In the genomic region with DNA sequence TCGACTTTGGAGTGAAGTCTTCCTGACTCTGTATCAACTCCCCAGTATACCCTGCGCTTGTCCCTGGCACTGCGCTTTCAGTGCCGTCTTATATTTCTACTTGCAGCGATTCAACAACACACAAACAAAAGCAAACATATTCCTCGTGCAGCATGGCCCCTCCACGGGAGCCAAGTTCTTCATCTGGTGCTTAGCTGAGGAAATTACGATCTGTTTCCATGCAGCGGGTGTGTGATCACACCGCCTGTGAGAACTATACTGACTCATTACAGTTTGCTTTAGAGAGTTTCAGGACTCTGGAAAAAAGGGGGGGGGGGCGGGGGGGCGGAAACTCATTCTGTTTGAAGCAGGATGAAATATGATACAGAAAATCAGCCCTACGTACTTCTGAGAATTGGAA, we compare ENCODE assay signal across 18 mouse cellular contexts. TPM values are rescaled to one million over a fixed set of nuclear protein-coding genes. Genes with fewer than 3 reads are reported as not detected.
DNase-seq lines count a peak whose midpoint lies in the region; ATAC-seq lines count a peak whose summit lies in the region.
"Had no signal": no experiment of that assay in that cellular context is flagged by ENCODE, and none has a peak within 500 bp of the region (broad histone marks: within the 10 kb centered on the region; RNA-seq: fewer than 3 reads in every experiment).

No protein-coding gene starts in this region.

- no peak overlapping the region for H3K9ac ChIP-seq in embryonic facial prominence, embryonic 12.5 days
- no peak overlapping the region for H3K9ac ChIP-seq in midbrain, embryonic 13.5 days (replicated peaks)
- H3K9ac ChIP-seq: heart, embryonic 13.5 days; hindbrain, embryonic 14.5 days; lung, embryonic 15.5 days; midbrain, embryonic 12.5 days; neural tube, embryonic 13.5 days had no signal

- intact Hi-C loops in left cerebral cortex, postnatal 4 days (cut with DNase I), result no loop called here

- peak; percentile 4 to 20 for DNase-seq in left cerebral cortex, adult 8-10 months (ENCODE audit: low spot score in 2 of 2)
- no peak for DNase-seq in left cerebral cortex, postnatal 4 days
- DNase-seq in layer of hippocampus, adult 9-11 months, result peak; percentile 32
- DNase-seq in right cerebral cortex, postnatal 10 days (ENCODE audit: low spot score in 2 of 2), result peak; percentile 47 to 64
- no peak for DNase-seq in cerebellum, postnatal 4 days (ENCODE audit: low spot score in 2 of 2)
- no peak for DNase-seq in lung, postnatal 14 days
- DNase-seq: kidney, adult 8-10 months had no signal

- H3K36me3 ChIP-seq in embryonic facial prominence, embryonic 12.5 days, result no peaks in the 10 kb centered on the region
- no peaks in the 10 kb centered on the region for H3K36me3 ChIP-seq in midbrain, embryonic 13.5 days
- H3K36me3 ChIP-seq: heart, embryonic 13.5 days; lung, embryonic 15.5 days; midbrain, embryonic 12.5 days; neural tube, embryonic 13.5 days had no signal

- H3K27ac ChIP-seq in embryonic facial prominence, embryonic 12.5 days, result no peak overlapping the region
- no peak overlapping the region for H3K27ac ChIP-seq in midbrain, embryonic 13.5 days
- H3K27ac ChIP-seq: heart, embryonic 13.5 days; hindbrain, embryonic 14.5 days; left cerebral cortex, adult 2 months; lung, embryonic 15.5 days; midbrain, embryonic 12.5 days; neural tube, embryonic 13.5 days had no signal

- no peaks in the 10 kb centered on the region for H3K4me1 ChIP-seq in embryonic facial prominence, embryonic 12.5 days
- no peaks in the 10 kb centered on the region for H3K4me1 ChIP-seq in midbrain, embryonic 13.5 days (replicated peaks)
- H3K4me1 ChIP-seq: heart, embryonic 13.5 days; lung, embryonic 15.5 days; midbrain, embryonic 12.5 days; neural tube, embryonic 13.5 days had no signal

- no peaks in the 10 kb centered on the region for H3K9me3 ChIP-seq in embryonic facial prominence, embryonic 12.5 days
- no peaks in the 10 kb centered on the region for H3K9me3 ChIP-seq in midbrain, embryonic 13.5 days
- H3K9me3 ChIP-seq: heart, embryonic 13.5 days; lung, embryonic 15.5 days; midbrain, embryonic 12.5 days; neural tube, embryonic 13.5 days had no signal

- H3K4me2 ChIP-seq in embryonic facial prominence, embryonic 12.5 days (replicated peaks), result peak overlapping the region; percentile 21; the same call in 1 of the 2 replicates
- no peak overlapping the region for H3K4me2 ChIP-seq in midbrain, embryonic 13.5 days (replicated peaks)
- H3K4me2 ChIP-seq: heart, embryonic 13.5 days; hindbrain, embryonic 14.5 days; lung, embryonic 15.5 days; midbrain, embryonic 12.5 days; neural tube, embryonic 13.5 days had no signal

- ATAC-seq in embryonic facial prominence, embryonic 12.5 days (ENCODE audit: insufficient number of reproducible peaks, insufficient read depth, low FRiP score, low TSS enrichment), result no peak
- no peak for ATAC-seq in midbrain, embryonic 13.5 days

- H3K4me3 ChIP-seq in embryonic facial prominence, embryonic 12.5 days, result 0 out of 2 replicates have a peak overlapping the region, but pooled peaks have one; percentile 15
- no peak overlapping the region for H3K4me3 ChIP-seq in midbrain, embryonic 13.5 days (replicated peaks)
- H3K4me3 ChIP-seq: heart, embryonic 13.5 days; left cerebral cortex, adult 2 months; lung, embryonic 15.5 days; midbrain, embryonic 12.5 days; neural tube, embryonic 13.5 days had no signal

- WGBS in embryonic facial prominence, embryonic 12.5 days, result 57% methylated on average over 13 of the region's 13 CpGs
- 88% methylated on average over 13 of the region's 13 CpGs for WGBS in midbrain, embryonic 13.5 days

- H3K27me3 ChIP-seq in embryonic facial prominence, embryonic 12.5 days, result no peaks in the 10 kb centered on the region
- no peaks in the 10 kb centered on the region for H3K27me3 ChIP-seq in midbrain, embryonic 13.5 days
- H3K27me3 ChIP-seq: heart, embryonic 13.5 days; lung, embryonic 15.5 days; midbrain, embryonic 12.5 days; neural tube, embryonic 13.5 days had no signal

RNA-seq across cellular contexts. Expression of a gene that starts 18.4 kb away (rescaled TPM):
- not detected for total RNA-seq in left cerebral cortex, adult 8-10 months (2022)
- total RNA-seq in left cerebral cortex, postnatal 4 days (2021), result not detected
- polyA plus RNA-seq in embryonic facial prominence, embryonic 12.5 days (2016; fragmentation: Nextera tagmentation; extraction: Ambion mirVana), result not detected in 2 replicates
- polyA plus RNA-seq in midbrain, embryonic 13.5 days (2015; fragmentation: Nextera tagmentation; extraction: Ambion mirVana), result not detected in 2 replicates
- total RNA-seq: gastrocnemius, adult 18-20 months; left cerebral cortex, adult 2 months had no signal
- polyA plus RNA-seq: heart, embryonic 13.5 days; hindbrain, embryonic 14.5 days; lung, embryonic 15.5 days; midbrain, embryonic 12.5 days; neural tube, embryonic 13.5 days; stomach, embryonic 16.5 days; urinary bladder, adult 2 months had no signal

Comparison
In these comparisons a context has a peak if more than half of its experiments do, and no peak if none do; other contexts are left out.
1. DNase-seq: peak in left cerebral cortex, adult 8-10 months (2 of 2), layer of hippocampus, adult 9-11 months (single experiment) and right cerebral cortex, postnatal 10 days (2 of 2); none in left cerebral cortex, postnatal 4 days (single experiment), cerebellum, postnatal 4 days (0 of 2) and lung, postnatal 14 days (single experiment).